Mouse (Mus musculus) hindbrain, embryonic 14.5 days (tissue): ENCODE results near the gene Trim27. TPM values are rescaled to one million over a fixed set of nuclear protein-coding genes. Genes with fewer than 3 reads are reported as not detected.

Experiments
- ATAC-seq: fragments of 200-750 bp; cut with Nextera tagmentation; 2 replicates; pipeline ENCODE4 v1.8.0; 2017; ENCODE audit warnings: moderate number of reproducible peaks, mild to moderate bottlenecking, moderate TSS enrichment, moderate library complexity; ENCODE audit not compliant: low FRiP score
- DNase-seq: peaks from one replicate; pipeline ENCODE4 v3.0.0-alpha.2; 2015; ENCODE audit warnings: low spot score
- H3K27ac ChIP-seq: fragments of 300-500 bp; sonication (generic); 2 replicates; pipeline ENCODE4 v1.5.1; 2014; ENCODE audit warnings: mild to moderate bottlenecking, moderate library complexity
- H3K27me3 ChIP-seq: fragments of 300-500 bp; sonication (generic); 2 replicates; pipeline ENCODE4 v1.6.1; 2014; ENCODE audit warnings: mild to moderate bottlenecking, low read length, mixed read lengths; ENCODE audit not compliant: control insufficient read depth, insufficient read depth
- H3K36me3 ChIP-seq: fragments of 300-500 bp; sonication (generic); replicated peaks from 2 replicates; pipeline ENCODE4 v1.6.1; 2014; ENCODE audit not compliant: control insufficient read depth, insufficient read depth
- H3K4me1 ChIP-seq: fragments of 300-500 bp; sonication (generic); replicated peaks from 2 replicates; pipeline ENCODE4 v1.6.1; 2014; ENCODE audit warnings: antibody characterized with exemption, low read length, mixed read lengths; ENCODE audit not compliant: control insufficient read depth, insufficient read depth
- H3K4me2 ChIP-seq: fragments of 300-500 bp; sonication (generic); replicated peaks from 2 replicates; pipeline ENCODE4 v1.6.1; 2014; ENCODE audit warnings: mild to moderate bottlenecking, moderate library complexity
- H3K4me3 ChIP-seq: fragments of 300-500 bp; sonication (generic); replicated peaks from 2 replicates; pipeline ENCODE4 v1.5.1; 2014; ENCODE audit warnings: mild to moderate bottlenecking, low read length
- H3K9ac ChIP-seq: fragments of 300-500 bp; sonication (generic); 2 replicates; pipeline ENCODE4 v1.6.1; 2014
- H3K9me3 ChIP-seq: fragments of 300-500 bp; sonication (generic); 2 replicates; pipeline ENCODE4 v1.6.1; 2016; ENCODE audit warnings: low read length; ENCODE audit not compliant: control insufficient read depth
- WGBS: fragments of 180-500 bp; shearing (Covaris S2); extraction: QIAGEN DNeasy Blood & Tissue Kit; methylation state at CpG from one replicate; pipeline ENCODE4 v1.1.7; 2014; 5-methylcytosine and 5-hydroxymethylcytosine counted together
- polyA plus RNA-seq: library from polyadenylated mRNA; unstranded; fragments of >200 nt; fragmentation: Nextera tagmentation; extraction: Ambion mirVana; gene quantifications from 2 replicates; pipeline ENCODE4 v1.2.1, GENCODE M21; 2014

Trim27 gene
- polyA plus RNA-seq, 1 experiment from 2014 or later, result 75.5 TPM

DNA sequence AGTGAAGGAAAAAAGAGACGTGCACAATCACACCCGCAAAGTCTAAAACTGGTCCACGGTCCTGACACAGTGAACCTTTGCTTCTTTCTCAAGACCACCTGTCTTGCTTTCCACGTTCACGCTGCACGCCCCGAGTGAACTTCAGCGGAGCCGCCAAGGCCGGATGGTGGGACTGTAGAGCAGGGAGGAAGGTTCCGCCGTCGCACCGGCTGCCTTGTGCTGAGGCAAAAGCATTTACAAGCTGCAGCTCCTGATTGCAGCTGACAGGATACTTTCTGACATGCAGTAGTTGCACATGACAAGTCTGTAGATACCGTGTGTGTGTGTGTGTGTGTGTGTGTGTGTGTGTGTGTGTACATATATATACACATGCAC lies 8.1 kb upstream of the Trim27 start:
- Histone ChIP-seq H3K27ac (no peak overlapping the region), H3K9me3 (no peaks in the 10 kb centered on the region), H3K27me3 (no peaks in the 10 kb centered on the region; the same call in 1 of the 2 replicates), H3K4me3 (peak overlapping the region; percentile 52), H3K36me3 (no peaks in the 10 kb centered on the region), H3K9ac (peak overlapping the region; percentile 49; the same call in 1 of the 2 replicates), H3K4me2 (peak overlapping the region; percentile 80), H3K4me1 (peaks cover 14% of the 10 kb centered on the region)
- ATAC-seq, result no peak
- peak; percentile 29 for DNase-seq
- 12% methylated on average over 15 of the region's 15 CpGs for WGBS

DNA sequence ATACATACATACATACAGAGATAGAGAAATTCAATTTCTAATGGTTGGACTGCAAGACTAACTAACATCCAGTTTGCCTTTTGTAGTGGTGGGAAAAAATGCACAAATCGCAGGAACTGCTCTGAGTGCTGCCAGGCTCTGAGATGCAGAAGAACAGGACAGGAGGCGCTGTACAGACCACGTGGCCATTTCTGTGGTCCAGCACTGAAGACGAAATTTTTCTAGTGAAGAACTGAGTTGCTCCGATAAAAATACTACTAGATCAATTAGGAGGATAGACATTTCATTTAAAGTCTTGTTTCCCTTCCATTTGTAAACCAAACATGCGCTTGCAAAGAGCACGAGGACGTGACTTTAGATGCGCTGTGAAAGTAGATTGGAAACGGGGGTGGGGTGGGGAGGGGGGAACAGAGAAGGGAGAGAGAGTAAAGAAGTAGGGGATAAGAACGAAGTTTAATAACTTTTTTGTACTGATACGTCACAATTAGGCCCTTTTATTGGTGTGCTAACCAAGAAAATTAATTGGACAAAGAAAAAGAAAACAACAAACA lies 7.6 kb upstream of the Trim27 start:
- 0% methylated on average over 12 of the region's 12 CpGs for WGBS
- DNase-seq, result peak; percentile 41
- no peak for ATAC-seq

DNA sequence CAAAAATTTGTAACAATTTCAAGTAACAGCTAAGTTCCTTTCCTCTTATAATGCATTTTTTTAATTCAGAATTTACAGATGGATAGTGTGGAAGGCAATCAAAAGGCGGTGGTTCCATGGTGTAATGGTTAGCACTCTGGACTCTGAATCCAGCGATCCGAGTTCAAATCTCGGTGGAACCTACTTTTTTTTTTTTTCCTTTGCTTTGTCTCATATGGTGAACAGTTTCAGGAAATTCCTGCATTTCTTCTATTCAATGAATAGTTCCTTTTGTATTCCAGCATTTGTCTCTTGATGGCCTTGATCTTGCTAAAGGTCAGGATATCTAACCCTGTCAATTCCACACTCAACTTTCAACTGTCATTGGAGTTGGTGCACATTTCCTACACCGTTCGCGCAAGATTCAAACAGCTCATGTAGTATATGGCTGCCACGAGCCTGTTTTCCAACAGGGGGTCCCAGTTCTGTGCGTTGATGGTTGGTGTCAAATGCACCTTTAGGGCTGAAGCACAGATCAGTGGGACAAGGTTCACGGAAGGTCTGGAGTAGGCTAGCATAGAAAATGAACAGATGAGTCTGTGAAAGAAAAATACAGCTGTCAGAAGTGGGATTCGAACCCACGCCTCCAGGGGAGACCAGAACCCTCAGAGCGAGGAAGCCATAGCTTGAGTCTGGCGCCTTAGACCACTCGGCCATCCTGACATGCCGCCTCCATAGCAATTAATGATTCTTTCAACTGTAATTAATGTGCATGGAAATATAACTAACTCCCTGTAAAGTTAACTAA lies 6.8 kb upstream of the Trim27 start:
- peak; percentile 95 for DNase-seq
- Histone ChIP-seq H3K9me3 (no peaks in the 10 kb centered on the region), H3K4me3 (peak overlapping the region; percentile 52), H3K4me2 (peak overlapping the region; percentile 80), H3K36me3 (no peaks in the 10 kb centered on the region), H3K27ac (no peak overlapping the region), H3K9ac (no peak overlapping the region), H3K27me3 (no peaks in the 10 kb centered on the region), H3K4me1 (peaks cover 7% of the 10 kb centered on the region; the same call in 1 of the 2 replicates)
- peak; percentile 48 for ATAC-seq
- WGBS, result 2% methylated on average over 16 of the region's 16 CpGs

More for the DNA sequence above, 7.6 kb upstream of the Trim27 start:
- Histone ChIP-seq H3K36me3 (no peaks in the 10 kb centered on the region), H3K27me3 (no peaks in the 10 kb centered on the region), H3K27ac (no peak overlapping the region), H3K9me3 (no peaks in the 10 kb centered on the region), H3K4me3 (peak overlapping the region; percentile 52), H3K9ac (peak overlapping the region; percentile 49), H3K4me1 (peaks cover 9% of the 10 kb centered on the region), H3K4me2 (peak overlapping the region; percentile 80)

DNA sequence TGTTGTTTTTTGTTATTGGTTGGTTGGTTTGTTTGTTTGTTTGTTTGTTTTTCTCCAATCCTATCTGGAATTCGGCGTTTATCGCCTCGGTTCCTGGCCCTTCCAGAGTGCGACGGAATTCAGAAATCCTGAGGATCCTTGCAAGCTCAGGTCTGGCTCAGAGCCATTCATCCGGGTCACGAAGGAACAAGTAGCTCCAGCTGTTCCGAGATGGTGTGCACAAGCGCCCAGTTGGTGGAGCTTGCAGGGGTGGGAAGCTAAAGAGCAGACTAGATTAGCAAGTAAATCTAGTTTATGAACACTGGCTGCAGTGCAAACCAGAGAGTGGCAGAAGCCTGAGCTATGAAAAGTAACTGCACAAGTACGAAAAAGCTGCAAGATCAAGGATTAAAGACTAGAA lies 6.2 kb upstream of the Trim27 start:
- Histone ChIP-seq H3K9me3 (no peaks in the 10 kb centered on the region), H3K4me2 (peak overlapping the region; percentile 80), H3K36me3 (no peaks in the 10 kb centered on the region), H3K27ac (peak overlapping the region; percentile 47; the same call in 1 of the 2 replicates), H3K4me1 (peaks cover 7% of the 10 kb centered on the region; the same call in 1 of the 2 replicates), H3K27me3 (no peaks in the 10 kb centered on the region), H3K9ac (peak overlapping the region; percentile 16; the same call in 1 of the 2 replicates), H3K4me3 (peak overlapping the region; percentile 52)
- ATAC-seq (0 out of 2 replicates have a peak, but pooled peaks have one; percentile 3), DNase-seq (peak; percentile 75)
- WGBS, result 1% methylated on average over 11 of the region's 11 CpGs

DNA sequence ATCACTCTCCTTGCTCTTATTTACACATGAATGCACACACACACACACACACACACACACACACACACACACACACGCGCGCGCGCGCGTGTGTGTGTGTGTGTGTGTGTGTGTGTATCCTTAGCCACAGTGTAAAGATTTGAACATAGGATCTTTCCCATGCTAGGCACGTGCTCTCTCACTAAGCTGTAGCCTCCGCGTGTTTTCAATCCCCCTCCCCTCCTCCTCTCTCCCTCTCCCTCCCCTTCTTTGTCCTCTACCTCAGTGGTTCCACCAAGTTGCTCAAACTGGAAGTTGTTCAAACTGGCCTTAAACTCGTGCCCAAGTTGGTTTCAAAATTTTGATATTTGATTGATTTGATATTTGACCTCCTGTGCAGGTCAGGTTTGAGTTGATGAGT lies 2.5 kb upstream of the Trim27 start:
- ATAC-seq, result no peak
- no peak for DNase-seq
- 52% methylated on average over 11 of the region's 11 CpGs for WGBS
- H3K4me3 ChIP-seq, result no peak overlapping the region
- H3K36me3 ChIP-seq, result no peaks in the 10 kb centered on the region
- peaks cover 18% of the 10 kb centered on the region for H3K4me1 ChIP-seq
- H3K27ac ChIP-seq, result no peak overlapping the region
- no peak overlapping the region for H3K4me2 ChIP-seq
- no peaks in the 10 kb centered on the region for H3K27me3 ChIP-seq
- no peaks in the 10 kb centered on the region for H3K9me3 ChIP-seq
- H3K9ac ChIP-seq, result no peak overlapping the region

DNA sequence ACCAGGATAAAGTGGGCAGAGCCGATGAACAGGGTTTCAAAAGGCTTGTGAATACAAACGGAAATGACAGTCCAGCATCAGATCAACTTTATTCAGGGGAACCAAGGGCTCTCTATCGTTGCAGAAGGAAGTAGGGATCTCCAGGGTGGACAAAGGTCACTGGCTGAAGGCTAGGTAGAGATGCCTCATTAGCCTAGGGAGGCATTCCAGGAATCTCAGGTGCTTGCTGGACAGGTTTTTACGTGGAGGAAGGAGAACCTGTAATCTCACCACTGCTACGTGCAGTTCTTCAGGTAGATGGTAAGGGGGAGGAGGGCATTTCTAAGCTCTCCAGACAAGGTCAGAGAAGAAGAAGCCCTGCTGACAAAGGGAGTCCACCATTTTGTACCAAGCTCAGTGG lies 1.6 kb upstream of the Trim27 start:
- Histone ChIP-seq H3K9ac (no peak overlapping the region), H3K9me3 (no peaks in the 10 kb centered on the region), H3K27ac (no peak overlapping the region), H3K27me3 (no peaks in the 10 kb centered on the region), H3K36me3 (peaks cover 6% of the 10 kb centered on the region; the same call in 1 of the 2 replicates), H3K4me1 (peaks cover 27% of the 10 kb centered on the region), H3K4me2 (no peak overlapping the region), H3K4me3 (no peak overlapping the region)
- 77% methylated on average over 5 of the region's 5 CpGs for WGBS
- no peak for DNase-seq
- ATAC-seq, result no peak

DNA sequence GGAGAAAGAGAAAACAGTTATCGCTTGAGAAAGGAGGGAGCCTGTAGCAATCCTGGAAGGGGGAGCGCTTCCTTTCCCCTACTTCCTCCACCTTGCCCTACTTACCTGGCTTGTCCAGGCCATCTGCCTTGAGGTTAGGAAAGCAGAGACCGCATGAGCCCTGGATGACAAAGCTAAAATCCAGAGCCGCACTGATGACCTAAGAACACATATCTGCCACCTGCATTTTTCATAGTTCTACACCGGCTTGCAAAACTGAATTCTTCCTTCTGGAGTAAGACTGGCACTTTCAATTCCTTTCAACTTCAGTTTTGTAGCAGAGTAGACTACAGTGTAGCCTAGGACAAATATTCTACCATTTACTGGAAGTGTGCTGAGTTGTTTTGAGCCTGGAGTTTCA lies 881 bp upstream of the Trim27 start:
- Histone ChIP-seq H3K4me1 (peaks cover 26% of the 10 kb centered on the region), H3K9ac (no peak overlapping the region), H3K27me3 (no peaks in the 10 kb centered on the region), H3K36me3 (peaks cover 13% of the 10 kb centered on the region), H3K9me3 (no peaks in the 10 kb centered on the region), H3K4me3 (no peak overlapping the region), H3K27ac (no peak overlapping the region), H3K4me2 (no peak overlapping the region)
- no peak for DNase-seq
- WGBS, result 73% methylated on average over 5 of the region's 5 CpGs
- no peak for ATAC-seq

DNA sequence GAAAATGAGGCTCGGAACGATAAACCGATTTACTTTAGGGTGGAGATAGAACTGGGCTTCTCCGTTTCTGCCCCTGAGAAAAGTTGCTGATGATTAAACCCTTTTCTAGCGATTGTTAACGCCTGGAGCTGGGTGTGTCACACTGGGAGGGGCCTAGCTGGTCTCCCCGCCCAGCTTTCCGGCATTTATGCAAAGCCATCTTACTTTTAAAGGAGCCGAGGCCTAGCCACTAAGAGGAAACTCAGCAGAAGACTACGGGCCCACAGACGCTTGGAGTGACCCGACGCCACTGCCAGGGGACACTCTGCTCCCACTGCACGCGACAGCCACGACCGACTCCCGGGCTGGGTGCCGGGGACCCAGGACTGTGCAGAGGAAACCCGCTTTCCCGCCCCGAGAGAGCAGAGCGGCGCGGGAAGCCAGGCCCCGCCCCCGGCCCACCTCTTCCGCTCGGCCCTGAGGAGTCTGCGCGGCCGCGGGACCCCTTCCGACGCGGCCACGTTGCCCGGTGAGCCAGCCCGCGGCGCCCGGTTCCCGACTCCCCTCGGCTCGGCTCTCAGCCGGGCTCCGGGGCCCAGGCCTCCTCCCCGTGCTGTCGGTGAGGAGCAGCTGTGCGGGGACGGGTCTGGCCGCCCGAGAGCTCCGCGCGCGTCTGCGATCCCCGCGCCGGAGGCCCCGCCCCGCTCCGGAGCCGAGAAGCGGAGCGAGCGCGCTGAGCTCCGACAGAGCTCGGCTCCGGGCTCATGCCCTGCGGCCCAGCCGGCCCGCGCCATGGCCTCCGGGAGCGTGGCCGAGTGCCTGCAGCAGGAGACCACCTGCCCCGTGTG lies 692 bp downstream of the Trim27 start:
- Histone ChIP-seq H3K4me3 (peak overlapping the region; percentile 91), H3K27ac (peak overlapping the region; percentile 95), H3K4me2 (peak overlapping the region; percentile 96), H3K27me3 (no peaks in the 10 kb centered on the region), H3K4me1 (peaks cover 25% of the 10 kb centered on the region), H3K9me3 (no peaks in the 10 kb centered on the region), H3K9ac (peak overlapping the region; percentile 81), H3K36me3 (peaks cover 29% of the 10 kb centered on the region)
- DNase-seq (peak; percentile 80), ATAC-seq (peak; percentile 96)
- under 1% methylated on average over 65 of the region's 80 CpGs for WGBS
